Mouse (Mus musculus) spleen, adult 2 months (tissue): Measurements from ENCODE around the gene Mfsd11. TPM values are rescaled to one million over a fixed set of nuclear protein-coding genes. Genes with fewer than 3 reads are reported as not detected.

Source experiments
- DNase-seq, 2 experiments: peaks; one replicate each; pipeline versions ENCODE4 v3.0.0 to v3.0.0-alpha.2; 2012 to 2021; ENCODE audit warnings: low spot score in 2 of 2, low read depth in 1 of 2
- H3K27ac ChIP-seq: fragments of 200-500 bp; 2 replicates; pipeline ENCODE4 v1.5.1; 2012; ENCODE audit warnings: low read length, inconsistent platforms; ENCODE audit not compliant: insufficient read depth
- H3K27me3 ChIP-seq: fragments of 200-500 bp; 2 replicates; pipeline ENCODE4 v1.6.1; 2012; ENCODE audit warnings: mild to moderate bottlenecking, moderate library complexity, low read length, inconsistent platforms; ENCODE audit not compliant: control insufficient read depth, insufficient read depth
- H3K36me3 ChIP-seq: fragments of 200-500 bp; 2 replicates; pipeline ENCODE4 v1.6.1; 2012; ENCODE audit warnings: mild to moderate bottlenecking, low read length, inconsistent platforms; ENCODE audit not compliant: control insufficient read depth, insufficient read depth
- H3K4me1 ChIP-seq: fragments of 200-500 bp; 2 replicates; pipeline ENCODE4 v1.6.1; 2011; ENCODE audit warnings: inconsistent platforms; ENCODE audit not compliant: control insufficient read depth, insufficient read depth, insufficient read length
- H3K4me3 ChIP-seq: fragments of 200-500 bp; 2 replicates; pipeline ENCODE4 v1.5.1; 2011; ENCODE audit warnings: mild to moderate bottlenecking, inconsistent platforms; ENCODE audit not compliant: insufficient read depth, insufficient read length; ENCODE audit errors: extremely low read depth
- CTCF ChIP-seq: fragments of 200-500 bp; IDR thresholded peaks from 2 replicates; pipeline ENCODE4 v1.5.1; 2011; ENCODE audit warnings: mild to moderate bottlenecking, inconsistent platforms; ENCODE audit not compliant: insufficient read depth, insufficient read length, insufficient replicate concordance; ENCODE audit errors: extremely low read depth
- POLR2A ChIP-seq: fragments of 200-500 bp; IDR thresholded peaks from 2 replicates; pipeline ENCODE4 v1.6.1; 2011; ENCODE audit warnings: low read depth, low read length, inconsistent platforms
- WGBS: fragments of 180-500 bp; shearing (Covaris S2); methylation state at CpG from one replicate; pipeline ENCODE4 v1.1.7; 2018; 5-methylcytosine and 5-hydroxymethylcytosine counted together
- polyA plus RNA-seq: library from polyadenylated mRNA; depleted of rRNA; stranded (reverse); fragments of >200 nt; gene quantifications from 2 replicates; pipeline ENCODE4 v1.2.3, GENCODE M21; 2012

Gene Mfsd11
- polyA plus RNA-seq, 1 experiment: 14.2 TPM

- 80% methylated on average over 5 of the region's 5 CpGs for WGBS
- no peak overlapping the region for H3K4me3 ChIP-seq
- no peaks in the 10 kb centered on the region for H3K36me3 ChIP-seq
- TF ChIP-seq CTCF (no peak), POLR2A (no peak)
- H3K27me3 ChIP-seq: peaks cover 10% of the 10 kb centered on the region
- peaks cover 9% of the 10 kb centered on the region; the same call in 1 of the 2 replicates for H3K4me1 ChIP-seq
- DNase-seq: no peak
- H3K27ac ChIP-seq: no peak overlapping the region
Measured at GRCm38 (mm10) chr11:116914267-116914885, 62.1 kb downstream of the Mfsd11 start.

GRCm38 (mm10) chr11:116915241-116915640, 63.0 kb downstream of the Mfsd11 start:
- H3K4me3 ChIP-seq: no peak overlapping the region
- no peak for TF ChIP-seq POLR2A
- no peak for TF ChIP-seq CTCF
- DNase-seq: no peak
- H3K27ac ChIP-seq: no peak overlapping the region
- WGBS: 79% methylated on average over 3 of the region's 3 CpGs
- no peaks in the 10 kb centered on the region for H3K36me3 ChIP-seq
- peaks cover 13% of the 10 kb centered on the region for H3K27me3 ChIP-seq
- peaks cover 9% of the 10 kb centered on the region; the same call in 1 of the 2 replicates for H3K4me1 ChIP-seq

GRCm38 (mm10) chr11:116917361-116917760, 65.1 kb downstream of the Mfsd11 start:
- WGBS: 40% methylated on average over 7 of the region's 7 CpGs
- Histone ChIP-seq H3K36me3 (no peaks in the 10 kb centered on the region), H3K27ac (no peak overlapping the region), H3K4me1 (peaks cover 9% of the 10 kb centered on the region; the same call in 1 of the 2 replicates), H3K27me3 (peaks cover 17% of the 10 kb centered on the region), H3K4me3 (no peak overlapping the region)
- no peak for DNase-seq
- TF ChIP-seq CTCF (no peak), POLR2A (no peak)

GRCm38 (mm10) chr11:116918323-116919185, 66.3 kb downstream of the Mfsd11 start, which contains the start of gene Mgat5b:
Gene Mgat5b (plus strand): TSS chr11:116918863.
- 5% methylated on average over 66 of the region's 90 CpGs for WGBS
- Histone ChIP-seq H3K27me3 (peaks cover 17% of the 10 kb centered on the region), H3K4me3 (peak within 1 kb of the TSS; percentile 41; the same call in 1 of the 2 replicates), H3K4me1 (peaks cover 9% of the 10 kb centered on the region; the same call in 1 of the 2 replicates), H3K36me3 (no peaks in the 10 kb centered on the region), H3K27ac (no peak within 1 kb of the TSS)
- DNase-seq: peak; percentile 11 to 62
- no peak for TF ChIP-seq POLR2A
- peak; percentile 91 for TF ChIP-seq CTCF

GRCm38 (mm10) chr11:116919186-116920020, 67.2 kb downstream of the Mfsd11 start:
- TF ChIP-seq CTCF (no peak), POLR2A (no peak)
- Histone ChIP-seq H3K36me3 (no peaks in the 10 kb centered on the region), H3K4me1 (peaks cover 9% of the 10 kb centered on the region; the same call in 1 of the 2 replicates), H3K4me3 (peak overlapping the region; percentile 41; the same call in 1 of the 2 replicates), H3K27me3 (peaks cover 17% of the 10 kb centered on the region), H3K27ac (no peak overlapping the region)
- WGBS: 7% methylated on average over 58 of the region's 58 CpGs
- DNase-seq: no peak

- DNase-seq: no peak
- Histone ChIP-seq H3K27ac (no peak overlapping the region), H3K4me1 (peaks cover 9% of the 10 kb centered on the region; the same call in 1 of the 2 replicates), H3K27me3 (peaks cover 17% of the 10 kb centered on the region), H3K4me3 (no peak overlapping the region), H3K36me3 (no peaks in the 10 kb centered on the region)
- TF ChIP-seq POLR2A (no peak), CTCF (no peak)
- whole genome bisulfite sequencing: 6% methylated on average over 6 of the region's 6 CpGs
Measured at GRCm38 (mm10) chr11:116920746-116921145, 68.5 kb downstream of the Mfsd11 start.
